ENCODE assay signal across 20 mouse cellular contexts in the genomic region with DNA sequence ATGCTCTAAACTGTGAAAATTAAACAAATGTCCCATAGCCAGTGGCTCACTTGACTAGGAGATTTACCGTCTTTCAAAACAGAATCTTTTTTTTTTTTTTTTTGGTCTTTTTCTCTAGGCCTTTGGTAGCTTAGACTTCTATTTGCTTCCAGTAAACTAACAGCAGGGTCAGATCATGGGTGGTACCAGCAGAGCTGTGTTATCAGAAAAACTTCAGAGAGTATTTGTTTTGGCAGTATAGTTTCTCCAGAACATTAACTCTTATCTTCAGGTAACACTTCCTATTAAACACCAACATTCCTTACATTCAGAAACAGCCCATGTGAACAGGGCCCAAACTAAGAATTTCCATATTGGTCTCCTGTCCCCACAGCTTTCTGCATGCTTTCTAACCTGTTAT. TPM values are rescaled to one million over a fixed set of nuclear protein-coding genes. Genes with fewer than 3 reads are reported as not detected.
DNase-seq lines count a peak whose midpoint lies in the region; ATAC-seq and TF ChIP-seq lines count a peak whose summit lies in the region.
"Had no signal": no experiment of that assay in that cellular context is flagged by ENCODE, and none has a peak within 500 bp of the region (broad histone marks: within the 10 kb centered on the region; RNA-seq: fewer than 3 reads in every experiment).

No protein-coding gene starts in this region.

- no peaks in the 10 kb centered on the region for H3K36me3 ChIP-seq in heart, embryonic 11.5 days (ENCODE audit: control insufficient read depth, insufficient read depth, low read length)
- peaks cover 0 to 23% of the 10 kb centered on the region in 2 experiments; a peak in 2 of 4 replicates for H3K36me3 ChIP-seq in MEL (ENCODE audit: control insufficient read depth in 1 of 2, insufficient read depth in 2 of 2, low read length in 2 of 2)
- H3K36me3 ChIP-seq in liver, embryonic 12.5 days: no peaks in the 10 kb centered on the region
- no peaks in the 10 kb centered on the region for H3K36me3 ChIP-seq in stomach, embryonic 15.5 days
- H3K36me3 ChIP-seq: heart, embryonic 13.5 days; limb, embryonic 13.5 days; midbrain, embryonic 10.5 days had no signal

- H3K79me2 ChIP-seq in MEL (ENCODE audit: control insufficient read depth, insufficient read depth, low read length, poor library complexity): no peaks in the 10 kb centered on the region

- 59% methylated on average over 1 of the region's 1 CpGs for WGBS in heart, embryonic 11.5 days (ENCODE audit: insufficient replicate concordance)
- 37% methylated on average over 1 of the region's 1 CpGs for WGBS in liver, embryonic 12.5 days (ENCODE audit: insufficient replicate concordance)
- 58% methylated on average over 1 of the region's 1 CpGs for WGBS in stomach, embryonic 15.5 days

- no peak overlapping the region for H3K4me2 ChIP-seq in heart, embryonic 11.5 days
- H3K4me2 ChIP-seq in liver, embryonic 12.5 days: peak overlapping the region; percentile 42
- no peak overlapping the region for H3K4me2 ChIP-seq in stomach, embryonic 15.5 days
- H3K4me2 ChIP-seq: heart, embryonic 13.5 days; limb, embryonic 13.5 days had no signal

- TF ChIP-seq RAD21 in MEL (IDR thresholded peaks at IDR 0.05; ENCODE audit: low read depth, low read length): no peak

- no peaks in the 10 kb centered on the region for H3K9me3 ChIP-seq in heart, embryonic 11.5 days (replicated peaks; ENCODE audit: control insufficient read depth, low read length)
- H3K9me3 ChIP-seq in MEL (replicated peaks; ENCODE audit: insufficient read depth, low read length): no peaks in the 10 kb centered on the region
- no peaks in the 10 kb centered on the region for H3K9me3 ChIP-seq in liver, embryonic 12.5 days (replicated peaks)
- no peaks in the 10 kb centered on the region for H3K9me3 ChIP-seq in stomach, embryonic 15.5 days
- H3K9me3 ChIP-seq: heart, embryonic 13.5 days; limb, embryonic 13.5 days; midbrain, embryonic 10.5 days had no signal

- intact Hi-C loops in heart, postnatal 14 days (cut with DNase I): no loop called here

- H3K4me3 ChIP-seq in heart, embryonic 11.5 days (ENCODE audit: low read depth, low read length): no peak overlapping the region
- H3K4me3 ChIP-seq in MEL (ENCODE audit: control insufficient read depth in 1 of 2, insufficient read depth in 1 of 2, low read depth in 2 of 2, low read length in 2 of 2): no peak overlapping the region
- no peak overlapping the region for H3K4me3 ChIP-seq in liver, embryonic 12.5 days
- H3K4me3 ChIP-seq in stomach, embryonic 15.5 days (replicated peaks): no peak overlapping the region
- H3K4me3 ChIP-seq: heart, embryonic 13.5 days; limb, embryonic 13.5 days; midbrain, embryonic 10.5 days had no signal

- H3K9ac ChIP-seq in heart, embryonic 11.5 days (ENCODE audit: low read depth, low read length): no peak overlapping the region
- no peak overlapping the region for H3K9ac ChIP-seq in MEL (ENCODE audit: control insufficient read depth, low read depth, low read length, poor library complexity, severe bottlenecking)
- H3K9ac ChIP-seq in liver, embryonic 12.5 days: no peak overlapping the region
- no peak overlapping the region for H3K9ac ChIP-seq in stomach, embryonic 15.5 days
- H3K9ac ChIP-seq: heart, embryonic 13.5 days; limb, embryonic 13.5 days had no signal

- TF ChIP-seq CTCF in MEL (IDR thresholded peaks at IDR 0.05 in 2 of 3, conservative IDR thresholded peaks at IDR 0.05 in 1 of 3; ENCODE audit: control insufficient read depth in 1 of 3, insufficient read depth in 1 of 3, low read depth in 2 of 3, low read length in 3 of 3, poor library complexity in 1 of 3, severe bottlenecking in 1 of 3): no peak

- no peaks in the 10 kb centered on the region for H3K4me1 ChIP-seq in heart, embryonic 11.5 days (ENCODE audit: control insufficient read depth, insufficient read depth, low read length)
- H3K4me1 ChIP-seq in MEL (ENCODE audit: control insufficient read depth in 1 of 2, insufficient read depth in 2 of 2, low read length in 2 of 2): peaks cover 9 to 13% of the 10 kb centered on the region in 2 experiments
- peaks cover 45% of the 10 kb centered on the region for H3K4me1 ChIP-seq in liver, embryonic 12.5 days
- H3K4me1 ChIP-seq in stomach, embryonic 15.5 days: no peaks in the 10 kb centered on the region
- H3K4me1 ChIP-seq: heart, embryonic 13.5 days; limb, embryonic 13.5 days; midbrain, embryonic 10.5 days had no signal

- DNase-seq in heart, postnatal 14 days: no peak
- peak; percentile 44 for DNase-seq in MEL (ENCODE audit: low read depth, low spot score)
- DNase-seq in urinary bladder, postnatal 25 days (ENCODE audit: low spot score): no peak
- no peak for DNase-seq in neural tube, embryonic 10.5 days (ENCODE audit: extremely low spot score, low spot score)
- DNase-seq: cerebellum, adult 2 months; retina, postnatal 1 day; thymus, postnatal 25 days had no signal

- H3K27ac ChIP-seq in heart, embryonic 11.5 days (ENCODE audit: low read depth, low read length): 0 out of 2 replicates have a peak overlapping the region, but pooled peaks have one; percentile 0
- H3K27ac ChIP-seq in MEL (ENCODE audit: control insufficient read depth, low read depth, low read length): peak overlapping the region; percentile 49
- H3K27ac ChIP-seq in liver, embryonic 12.5 days: peak overlapping the region; percentile 85
- H3K27ac ChIP-seq in stomach, embryonic 15.5 days: no peak overlapping the region
- H3K27ac ChIP-seq: heart, embryonic 13.5 days; hindbrain, postnatal 0 days; kidney, postnatal 0 days; limb, embryonic 13.5 days; macrophage; midbrain, embryonic 10.5 days had no signal

- no peaks in the 10 kb centered on the region for H3K27me3 ChIP-seq in heart, embryonic 11.5 days (ENCODE audit: control insufficient read depth, insufficient read depth, low read length)
- H3K27me3 ChIP-seq in MEL (ENCODE audit: control insufficient read depth in 1 of 2, insufficient read depth in 2 of 2, low read length in 2 of 2): no peaks in the 10 kb centered on the region
- H3K27me3 ChIP-seq in liver, embryonic 12.5 days (replicated peaks): no peaks in the 10 kb centered on the region
- no peaks in the 10 kb centered on the region for H3K27me3 ChIP-seq in stomach, embryonic 15.5 days (replicated peaks)
- H3K27me3 ChIP-seq: heart, embryonic 13.5 days; limb, embryonic 13.5 days had no signal

- ATAC-seq in heart, embryonic 11.5 days (replicated peaks; ENCODE audit: insufficient number of reproducible peaks, low FRiP score, low TSS enrichment): peak; percentile 74
- peak; percentile 69 for ATAC-seq in liver, embryonic 12.5 days
- ATAC-seq in stomach, embryonic 15.5 days (ENCODE audit: insufficient read depth, low FRiP score, low read depth): peak; percentile 83
- ATAC-seq: forebrain, embryonic 14.5 days; hindbrain, postnatal 0 days; intestine, postnatal 0 days had no signal

- no peak for TF ChIP-seq POLR2A in MEL (IDR thresholded peaks at IDR 0.05; ENCODE audit: control insufficient read depth in 1 of 2, insufficient read depth in 1 of 2, low read depth in 1 of 2, low read length in 2 of 2, poor library complexity in 1 of 2)

- peak; percentile 64 to 71; a peak in 3 of 4 replicates for TF ChIP-seq EP300 in MEL (IDR thresholded peaks at IDR 0.05; ENCODE audit: low read depth in 1 of 2, low read length in 2 of 2)

TF ChIP-seq in MEL, 35 proteins besides CTCF, POLR2A, EP300 and RAD21 (continues in another document):
- TF ChIP-seq MYB (IDR thresholded peaks at IDR 0.05; ENCODE audit: low read depth, low read length): no peak
- no peak for TF ChIP-seq JUND (IDR thresholded peaks at IDR 0.05; ENCODE audit: low read depth, low read length)
- no peak for TF ChIP-seq MAFK (IDR thresholded peaks at IDR 0.05; ENCODE audit: borderline replicate concordance, low read depth, low read length)
- no peak for TF ChIP-seq MXI1 (IDR thresholded peaks at IDR 0.05; ENCODE audit: low read depth, low read length)
- no peak for TF ChIP-seq E2F4 (IDR thresholded peaks at IDR 0.05; ENCODE audit: borderline replicate concordance, low read depth, low read length)
- no peak for TF ChIP-seq NELFE (IDR thresholded peaks at IDR 0.05; ENCODE audit: low read depth, low read length)
- no peak for TF ChIP-seq CHD2 (IDR thresholded peaks at IDR 0.05; ENCODE audit: low read length)
- peak; percentile 33 for TF ChIP-seq TAL1 (IDR thresholded peaks at IDR 0.05; ENCODE audit: low read length)
- no peak for TF ChIP-seq UBTF (IDR thresholded peaks at IDR 0.05; ENCODE audit: borderline replicate concordance, insufficient read depth, low read depth, low read length)
- no peak for TF ChIP-seq TBP (IDR thresholded peaks at IDR 0.05; ENCODE audit: low read depth, low read length)
- TF ChIP-seq SMC3 (IDR thresholded peaks at IDR 0.05; ENCODE audit: low read depth, low read length): no peak
- TF ChIP-seq RCOR1 (IDR thresholded peaks at IDR 0.05; ENCODE audit: low read depth, low read length): no peak; the same call in 1 of the 2 replicates
- TF ChIP-seq NRF1 (IDR thresholded peaks at IDR 0.05; ENCODE audit: insufficient read depth, low read depth, low read length, poor library complexity, severe bottlenecking): no peak
- no peak for TF ChIP-seq ELF1 (IDR thresholded peaks at IDR 0.05; ENCODE audit: low read depth, low read length)
- TF ChIP-seq ETS1 (IDR thresholded peaks at IDR 0.05; ENCODE audit: low read depth, low read length): peak; percentile 63
- TF ChIP-seq POLR2AphosphoS2 (IDR thresholded peaks at IDR 0.05; ENCODE audit: low read length): no peak
- no peak for TF ChIP-seq USF1 (IDR thresholded peaks at IDR 0.05; ENCODE audit: low read depth, low read length)
- no peak for TF ChIP-seq MAX (IDR thresholded peaks at IDR 0.05; ENCODE audit: low read length)
- no peak for TF ChIP-seq USF2 (IDR thresholded peaks at IDR 0.05; ENCODE audit: borderline replicate concordance in 1 of 2, insufficient read depth in 1 of 2, low read depth in 1 of 2, low read length in 2 of 2)
- TF ChIP-seq GATA1 (IDR thresholded peaks at IDR 0.05; ENCODE audit: low read depth, low read length): peak; percentile 68
- TF ChIP-seq POLR2AphosphoS5 (IDR thresholded peaks at IDR 0.05; ENCODE audit: borderline replicate concordance, low read depth, low read length): no peak
- no peak for TF ChIP-seq ZKSCAN1 (IDR thresholded peaks at IDR 0.05; ENCODE audit: low read depth, low read length)
- TF ChIP-seq MYC (IDR thresholded peaks at IDR 0.05; ENCODE audit: low read depth, low read length): no peak
- peak; percentile 92 for TF ChIP-seq ZNF384 (IDR thresholded peaks at IDR 0.05; ENCODE audit: low read depth, low read length)

RNA-seq across cellular contexts. Expression of a gene that starts 33.5 kb away (rescaled TPM):
- polyA plus RNA-seq in heart, embryonic 11.5 days (2014; fragmentation: Nextera tagmentation; extraction: Ambion mirVana): 2.0 and 3.5 TPM in 2 replicates
- under 1 TPM; 0.12 to 0.17 TPM for total RNA-seq in heart, postnatal 14 days (2021)
- total RNA-seq in MEL (2012; rRNA removed): not detected in 2 replicates
- not detected for polyA plus RNA-seq in MEL (2012; ENCODE audit: insufficient read depth in 1 of 2, insufficient read length in 2 of 2, low read depth in 1 of 2, low replicate concordance in 2 of 2, missing spikeins in 1 of 2)
- polyA plus RNA-seq in liver, embryonic 12.5 days (2016; fragmentation: Nextera tagmentation; extraction: Ambion mirVana): 0.21 and 0.57 TPM in 2 replicates
- polyA plus RNA-seq in stomach, embryonic 15.5 days (2015; fragmentation: Nextera tagmentation; extraction: Ambion mirVana): 3.2 and 4.4 TPM in 2 replicates
- total RNA-seq: common myeloid progenitor, adult 5-6 weeks; hematopoietic stem cell, adult 5-6 weeks had no signal
- polyA plus RNA-seq: macrophage had no signal
